Mouse (Mus musculus): ENCODE results near the gene Srrm3.

The Srrm3 gene

DNA sequence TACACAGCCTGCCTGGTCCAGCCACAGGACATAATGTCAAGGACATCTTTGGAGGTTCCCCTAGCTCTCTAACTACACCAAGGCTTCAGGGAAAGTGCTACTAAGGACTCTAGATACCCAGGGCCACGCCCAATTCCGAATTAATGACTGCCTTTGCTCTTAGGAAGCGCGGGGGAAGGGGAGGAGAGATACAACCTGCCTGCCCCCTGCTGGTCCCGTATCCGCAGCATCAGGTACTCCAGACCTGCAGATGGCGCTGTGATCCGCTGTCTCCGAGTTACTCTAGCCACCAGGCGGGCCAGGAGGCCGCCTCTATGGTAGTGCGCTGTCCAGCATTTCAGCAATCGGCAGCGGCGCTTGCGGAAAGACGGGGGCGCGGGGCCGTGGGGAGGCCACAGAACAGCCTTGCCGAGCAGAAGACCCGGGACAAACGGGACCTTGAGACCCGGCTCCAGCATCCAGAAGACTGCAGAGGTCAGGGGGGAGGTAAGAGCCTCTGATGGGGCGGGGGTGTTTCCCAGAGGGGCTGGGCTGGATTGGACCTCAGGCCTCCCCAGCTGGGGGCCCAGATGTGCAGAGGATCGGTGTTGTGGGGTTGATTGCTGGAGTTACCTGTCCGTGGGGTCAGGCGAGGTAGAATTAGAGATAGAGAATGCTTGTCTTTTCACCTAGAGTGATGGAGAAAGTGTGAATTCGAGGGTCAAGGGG lies at the start of gene Srrm3:
Gene Srrm3 (plus strand): TSS at position 336 of the 708 bp plus-strand sequence.
- DNase-seq (ENCODE audit: low read depth) = peak; percentile 90

DNA sequence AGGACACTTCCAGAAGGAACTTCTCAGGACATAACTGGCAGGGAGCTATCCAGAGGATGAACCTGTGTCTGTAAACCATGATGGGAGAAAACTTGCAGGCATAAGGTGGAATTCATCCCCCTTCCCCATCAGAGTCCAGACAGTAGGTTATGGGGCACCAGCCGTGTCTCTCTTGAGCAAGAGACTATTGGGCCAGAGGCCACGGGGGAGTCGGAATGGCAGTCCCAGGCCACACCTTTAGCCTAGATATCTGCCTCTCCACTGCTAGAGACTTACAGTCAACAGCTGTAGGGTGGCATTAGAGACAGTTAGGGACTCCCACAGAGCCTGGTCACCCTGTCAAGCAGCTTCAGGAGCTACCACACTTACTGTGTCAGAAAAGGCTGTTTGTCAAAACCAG lies 44.8 kb upstream of the Srrm3 start:
- no peak for DNase-seq (ENCODE audit: low read depth)

DNA sequence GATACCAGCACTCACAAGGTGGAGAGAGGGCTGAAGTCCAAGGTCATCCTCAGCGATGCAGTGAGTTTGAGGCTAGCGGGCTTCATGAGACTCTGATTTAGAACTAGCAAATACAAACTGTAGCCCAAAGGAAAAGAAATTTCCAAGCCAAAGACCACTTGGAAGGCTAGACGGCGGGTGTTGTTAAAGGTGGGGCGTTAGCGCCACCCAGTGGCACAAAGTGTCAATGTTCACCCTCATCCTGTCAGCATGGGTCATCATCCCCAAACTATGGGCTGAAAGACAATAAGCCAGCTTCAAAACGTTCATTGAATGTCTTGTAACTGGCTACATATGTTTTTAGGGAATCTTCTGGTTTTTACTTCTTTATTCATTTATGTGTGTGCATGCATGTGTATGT lies 43.2 kb upstream of the Srrm3 start:
- DNase-seq (ENCODE audit: low read depth) = peak; percentile 59

DNA sequence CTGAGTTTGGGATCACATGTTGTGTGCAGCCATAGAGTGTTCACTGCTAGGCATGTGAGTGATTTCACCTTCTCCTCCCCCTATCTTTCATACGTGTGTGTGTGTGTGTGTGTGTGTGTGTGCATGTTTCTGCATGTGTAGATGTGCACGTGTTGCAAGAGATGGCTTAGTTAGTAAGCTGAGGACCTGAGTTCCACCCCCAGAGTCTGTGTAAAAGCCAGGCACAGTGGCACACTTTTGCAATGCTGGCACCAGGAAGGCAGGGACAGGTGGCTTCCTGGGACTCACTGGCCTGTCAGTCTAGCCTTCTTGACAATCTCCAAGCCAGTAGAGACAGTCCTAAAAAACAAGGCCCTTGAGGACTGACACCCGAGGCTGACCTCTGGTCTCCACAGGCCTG lies 41.7 kb upstream of the Srrm3 start:
- DNase-seq (ENCODE audit: low read depth) = no peak

DNA sequence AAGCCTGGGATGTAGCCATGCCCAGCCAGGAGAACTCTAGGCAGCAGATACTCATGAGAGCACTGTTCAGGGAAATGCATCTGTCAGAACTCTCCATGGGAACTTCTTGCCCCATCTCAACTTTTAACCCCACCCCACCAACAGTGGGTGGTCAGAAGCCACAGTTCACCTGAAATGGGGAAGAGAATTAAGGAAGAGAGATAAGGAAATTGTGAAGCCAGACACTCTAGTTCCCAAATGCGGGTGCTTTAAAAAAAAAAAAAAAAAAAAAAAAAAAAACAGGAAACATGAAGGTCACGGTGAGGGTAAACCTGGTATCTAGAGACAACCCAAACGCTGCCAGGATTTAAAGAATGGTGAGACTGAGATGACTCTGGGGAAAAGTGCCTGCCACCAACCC lies 34.2 kb upstream of the Srrm3 start:
- DNase-seq (ENCODE audit: low read depth) = no peak

DNA sequence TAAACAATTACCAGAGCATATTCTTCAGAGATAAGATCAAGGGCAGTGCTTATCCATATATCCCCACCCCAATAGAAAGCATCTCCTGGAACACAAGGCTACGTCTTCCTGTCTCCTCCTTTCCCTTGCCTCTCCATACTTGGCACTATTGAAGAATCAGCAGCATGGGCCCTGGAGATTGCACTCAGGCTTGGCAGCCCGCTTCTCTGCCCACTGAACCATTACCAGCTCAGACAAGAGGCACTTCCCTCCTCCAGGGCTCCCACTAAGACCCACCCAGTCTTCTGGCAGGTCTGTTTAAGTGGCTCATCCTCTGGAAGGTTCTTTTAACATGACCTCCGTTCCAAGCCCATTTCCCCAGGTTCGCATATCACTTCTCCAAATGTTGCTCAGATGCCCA lies 30.1 kb upstream of the Srrm3 start:
- no peak for DNase-seq (ENCODE audit: low read depth)

DNA sequence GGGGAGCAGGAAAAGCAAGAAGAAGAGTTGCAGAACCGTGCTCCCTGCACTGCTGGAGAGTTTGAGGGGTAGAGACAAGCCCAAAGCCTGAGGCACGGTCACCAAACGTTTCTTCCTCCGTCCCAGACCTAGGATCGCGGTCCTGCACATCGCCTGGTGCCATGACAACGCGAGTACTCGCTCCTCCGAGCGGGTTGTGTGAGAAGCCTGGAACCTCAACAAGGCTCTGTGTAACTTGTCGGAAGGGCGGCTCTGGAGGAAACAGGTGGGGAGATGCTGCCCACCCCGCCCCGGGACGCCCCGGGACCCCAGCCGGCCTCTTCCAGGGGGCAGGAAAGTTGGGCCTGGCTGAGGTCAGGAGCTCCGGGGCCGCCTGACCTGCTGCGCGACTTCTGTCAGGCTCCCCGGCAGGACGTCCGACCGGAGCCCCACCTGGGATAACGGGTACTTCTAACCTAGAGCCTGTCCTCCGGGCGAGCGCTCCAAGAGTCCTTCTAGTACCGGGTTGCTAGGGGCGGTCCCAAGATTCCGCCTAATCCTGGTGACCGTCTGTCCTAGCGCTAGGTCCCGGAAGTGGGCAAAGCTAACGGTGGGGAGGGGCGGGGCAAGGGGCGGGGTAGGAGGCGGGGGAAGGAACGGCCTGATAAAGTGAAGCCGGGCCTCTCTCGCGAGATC lies 28.8 kb upstream of the Srrm3 start, which contains the start of gene Styxl1:
Gene Styxl1 (minus strand): TSS at position 590 of the 675 bp plus-strand sequence.
- DNase-seq (ENCODE audit: low read depth) = no peak

DNA sequence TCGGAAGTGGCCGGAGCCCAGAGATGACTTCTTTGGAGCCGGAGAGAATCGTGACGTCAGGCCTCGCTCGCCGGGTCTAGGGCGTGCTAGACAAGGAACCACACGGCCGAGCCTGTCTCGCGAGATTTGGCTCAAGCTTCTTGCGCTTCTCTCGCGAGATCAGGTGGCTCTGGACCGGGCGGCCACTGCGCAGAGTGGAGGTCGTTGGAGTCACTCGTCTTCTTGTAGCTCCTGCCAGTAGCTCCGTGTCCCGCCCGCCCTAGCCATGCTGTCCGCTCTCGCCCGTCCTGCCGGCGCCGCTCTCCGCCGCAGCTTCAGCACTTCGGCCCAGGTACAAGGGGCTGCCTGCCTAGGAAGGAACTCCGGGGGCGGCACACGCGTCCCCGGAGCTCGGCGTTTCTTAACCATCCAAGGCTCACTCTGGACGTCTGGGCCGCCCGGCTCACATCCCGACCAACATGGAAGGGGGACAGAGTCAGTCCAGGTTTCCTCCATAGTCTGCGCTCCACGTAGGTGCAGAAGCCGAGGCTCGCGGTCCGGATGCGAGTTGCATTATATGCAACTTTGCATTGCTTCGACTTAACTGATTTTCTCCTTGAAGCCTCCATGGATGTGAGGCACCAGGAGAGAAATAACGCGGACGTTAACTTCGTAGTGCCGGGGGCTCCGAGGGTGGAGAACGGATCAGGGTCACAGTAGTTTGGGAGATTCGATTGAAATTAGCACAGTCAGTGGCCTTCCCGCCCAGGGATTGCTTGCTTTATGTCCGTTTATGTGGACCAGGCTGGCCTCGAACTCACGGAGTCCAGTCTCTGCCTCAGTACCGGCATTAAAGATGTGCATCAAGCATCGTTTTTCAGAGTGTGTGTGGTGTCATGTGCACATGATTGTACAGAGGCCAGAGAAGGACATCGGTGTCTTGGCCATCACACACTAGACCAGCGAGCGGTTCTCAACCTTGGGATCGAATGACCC lies 27.9 kb upstream of the Srrm3 start, which contains the start of gene Mdh2:
Gene Mdh2 (plus strand): TSS at position 10 of the 975 bp plus-strand sequence.
- DNase-seq (ENCODE audit: low read depth) = peak; percentile 100

DNA sequence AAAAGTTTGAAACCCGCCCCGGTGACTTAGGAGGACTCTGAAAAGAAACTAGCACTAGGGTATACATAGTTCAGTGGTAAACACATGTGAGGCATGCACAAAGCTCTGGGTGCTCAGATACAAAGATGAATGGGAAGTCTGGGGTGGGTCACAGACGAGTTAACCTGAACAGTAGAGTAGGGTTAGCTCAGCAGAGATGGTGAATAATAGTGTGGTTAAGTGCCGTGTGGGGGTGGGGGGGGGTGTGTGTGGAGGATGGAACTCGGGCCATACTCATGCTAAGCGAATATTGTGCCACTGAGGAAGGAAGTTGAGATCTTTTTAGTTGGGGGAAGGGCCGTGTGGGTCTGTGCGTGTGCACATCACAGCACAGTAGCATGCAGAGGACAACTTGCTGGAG lies 26.4 kb upstream of the Srrm3 start:
- DNase-seq (ENCODE audit: low read depth) = no peak

DNA sequence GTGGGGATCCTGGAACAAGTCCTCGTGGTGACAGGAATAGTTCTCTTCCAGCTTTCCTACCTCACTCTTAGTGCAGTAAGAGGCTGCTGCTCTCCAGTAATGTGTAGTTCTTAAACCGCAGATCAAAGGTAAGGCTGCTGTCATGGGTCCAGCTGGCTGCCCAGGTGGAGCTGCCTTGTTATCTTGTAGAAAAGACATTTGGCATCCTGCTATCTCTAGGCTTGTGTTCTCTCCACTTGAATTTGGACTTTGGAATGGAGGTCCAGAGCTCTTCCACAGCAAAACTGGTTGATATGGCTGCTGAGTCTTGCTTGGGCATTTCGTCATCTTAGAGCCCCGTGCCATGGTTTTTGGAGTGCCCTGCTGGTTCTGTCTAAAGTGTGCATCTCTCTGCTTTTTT lies 23.8 kb upstream of the Srrm3 start:
- DNase-seq (ENCODE audit: low read depth) = no peak

DNA sequence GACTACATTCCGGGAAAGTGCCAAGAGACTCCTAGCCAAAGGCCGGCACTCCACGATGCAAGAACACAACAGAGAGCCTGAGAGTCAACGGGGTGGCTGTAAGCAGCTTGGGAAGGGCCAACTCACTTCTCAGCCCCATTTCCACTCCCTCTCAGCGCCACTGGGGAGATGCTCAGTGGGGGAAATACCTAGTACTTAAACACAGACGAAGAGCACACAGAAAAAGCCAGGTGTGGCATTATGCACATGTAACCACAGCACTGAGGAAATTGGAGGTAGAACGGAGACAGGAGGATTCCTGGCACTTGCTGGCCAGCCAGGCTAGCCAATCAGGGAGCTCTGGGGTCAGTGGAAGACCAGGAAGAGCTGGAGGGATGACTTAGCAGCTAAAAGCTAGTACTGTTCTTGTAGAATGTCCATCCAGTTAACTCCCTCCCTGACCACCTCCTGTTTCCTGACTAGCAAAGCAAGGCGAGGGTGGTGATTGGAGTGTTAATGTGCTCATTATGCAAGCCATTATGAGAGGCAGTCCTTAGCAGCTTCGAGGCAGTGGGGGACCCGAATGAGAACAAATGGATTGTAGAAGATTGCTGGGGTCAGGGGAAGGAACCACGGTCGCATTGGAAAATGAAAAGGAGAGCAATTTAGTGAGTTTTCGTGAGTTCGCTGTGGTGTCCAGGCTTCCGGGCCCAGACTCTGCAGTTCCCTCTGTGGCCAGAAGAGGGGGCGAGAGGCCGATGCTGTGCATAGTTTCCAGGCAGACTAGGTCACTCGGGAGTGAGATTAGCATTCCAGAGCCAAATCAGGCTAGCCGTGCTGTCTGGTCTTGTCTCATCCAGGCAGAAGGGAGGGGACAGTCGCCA lies 12.5 kb upstream of the Srrm3 start:
- DNase-seq (ENCODE audit: low read depth) = peak; percentile 58

DNA sequence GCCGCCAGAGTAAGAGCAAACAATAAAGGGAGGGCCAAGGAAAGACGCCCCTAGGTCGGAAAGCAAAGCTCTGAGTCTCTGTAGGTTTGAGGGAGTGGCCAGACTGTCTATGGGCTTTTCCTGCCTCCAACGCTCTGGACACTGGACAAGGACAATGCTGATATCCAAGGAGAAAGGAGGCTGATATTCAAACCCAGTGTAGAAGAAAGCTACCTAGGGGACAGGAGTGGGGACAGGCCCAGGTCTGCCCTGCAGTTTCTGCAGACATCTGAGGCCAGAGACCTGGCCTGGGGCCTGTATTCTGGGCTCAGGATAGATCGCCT lies 11.9 kb upstream of the Srrm3 start:
- no peak for DNase-seq (ENCODE audit: low read depth)

DNA sequence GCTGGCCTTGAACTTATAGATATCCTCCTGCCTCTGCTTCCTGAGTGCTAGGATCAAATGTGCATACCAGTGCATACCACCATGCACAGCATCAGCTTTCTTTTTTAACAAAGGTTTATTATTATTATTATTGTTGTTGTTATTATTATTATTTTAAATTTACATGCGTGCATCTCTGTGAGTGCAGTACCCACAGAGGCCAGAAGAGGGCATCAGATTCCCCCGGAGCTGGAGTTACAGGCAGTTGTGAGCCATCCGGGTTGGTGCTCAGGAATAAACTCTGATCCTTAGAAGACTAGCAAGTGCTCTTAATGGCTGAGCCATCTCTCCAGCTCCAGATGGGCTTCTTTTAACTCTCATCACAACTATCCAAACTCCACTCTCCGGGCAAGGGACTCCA lies 6.9 kb upstream of the Srrm3 start:
- no peak for DNase-seq (ENCODE audit: low read depth)

DNA sequence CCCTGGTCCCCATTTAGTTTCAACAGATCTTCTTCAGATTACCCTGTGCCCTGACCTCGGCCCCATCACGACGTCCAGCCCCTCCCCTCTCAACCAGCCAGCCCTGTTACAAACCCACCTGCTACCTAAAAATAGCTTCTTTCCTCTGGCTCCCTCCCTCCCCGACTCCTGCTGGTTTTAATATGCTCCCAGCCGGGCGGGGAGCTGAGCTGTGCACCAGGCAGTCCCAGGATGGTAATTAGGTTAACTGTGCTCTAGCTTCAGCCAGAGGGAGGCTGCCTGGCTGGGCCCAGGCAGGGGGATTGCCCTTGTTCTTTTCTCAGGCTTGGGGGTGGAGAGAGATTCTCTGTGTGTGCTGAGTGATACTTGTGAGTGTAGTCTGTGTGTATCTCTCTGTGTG lies 5.8 kb upstream of the Srrm3 start:
- DNase-seq (ENCODE audit: low read depth) = no peak

DNA sequence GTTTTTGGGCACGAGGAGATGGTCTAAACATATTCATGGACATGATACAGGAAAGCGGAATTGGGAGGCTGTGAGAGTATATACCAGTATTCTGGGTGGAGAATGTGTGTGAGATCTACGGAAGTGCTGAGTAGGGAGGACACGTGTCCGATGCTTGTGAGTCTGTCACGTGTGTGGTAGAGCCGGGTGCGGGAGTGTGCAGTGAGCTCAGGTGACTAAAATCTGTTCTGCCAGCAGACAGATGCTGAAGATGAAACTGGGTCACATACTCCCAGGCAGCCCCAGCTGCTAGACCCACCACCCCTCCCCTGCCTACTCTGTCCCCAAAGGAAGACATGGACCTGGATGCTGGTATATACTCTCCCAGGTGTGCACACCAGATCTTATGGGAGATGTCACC lies 4.0 kb upstream of the Srrm3 start:
- no peak for DNase-seq (ENCODE audit: low read depth)

DNA sequence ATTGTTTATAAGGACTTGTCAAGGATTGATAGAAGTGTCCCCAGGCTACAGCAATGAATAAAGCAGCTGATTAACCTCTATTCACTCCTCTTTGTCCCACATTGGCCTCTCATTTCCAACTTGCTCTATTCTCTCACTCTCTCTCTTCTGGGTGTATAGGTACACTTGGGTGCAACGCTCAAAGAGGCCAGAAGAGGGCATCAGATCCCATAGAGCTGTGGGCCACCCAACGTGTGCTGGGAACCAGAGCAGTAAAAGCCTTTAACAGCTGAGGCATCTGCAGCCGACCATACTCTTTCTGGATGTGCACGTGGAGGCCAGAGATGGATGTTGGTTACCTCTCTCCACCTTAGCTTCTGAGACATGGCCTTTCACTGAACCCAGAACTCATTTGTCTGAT lies 3.6 kb upstream of the Srrm3 start:
- DNase-seq (ENCODE audit: low read depth) = no peak

DNA sequence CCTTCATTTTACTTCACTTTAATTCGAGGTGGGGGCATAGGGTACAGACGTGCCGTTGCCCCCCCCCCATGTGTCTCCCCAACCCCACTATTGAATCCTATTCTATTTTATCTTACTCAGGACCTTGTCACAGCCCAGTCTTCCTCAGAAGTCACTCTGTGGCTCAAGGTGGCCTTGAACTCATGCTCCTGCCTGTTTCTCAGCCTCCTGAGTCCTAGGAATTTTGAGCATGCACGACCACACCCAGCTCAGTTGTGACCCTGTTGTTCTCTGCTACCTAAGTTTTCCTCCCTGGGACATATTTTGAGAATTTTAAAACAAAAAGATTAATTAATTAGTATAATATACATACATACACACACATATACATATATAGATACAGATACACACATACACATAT lies 3.0 kb upstream of the Srrm3 start:
- DNase-seq (ENCODE audit: low read depth) = no peak

DNA sequence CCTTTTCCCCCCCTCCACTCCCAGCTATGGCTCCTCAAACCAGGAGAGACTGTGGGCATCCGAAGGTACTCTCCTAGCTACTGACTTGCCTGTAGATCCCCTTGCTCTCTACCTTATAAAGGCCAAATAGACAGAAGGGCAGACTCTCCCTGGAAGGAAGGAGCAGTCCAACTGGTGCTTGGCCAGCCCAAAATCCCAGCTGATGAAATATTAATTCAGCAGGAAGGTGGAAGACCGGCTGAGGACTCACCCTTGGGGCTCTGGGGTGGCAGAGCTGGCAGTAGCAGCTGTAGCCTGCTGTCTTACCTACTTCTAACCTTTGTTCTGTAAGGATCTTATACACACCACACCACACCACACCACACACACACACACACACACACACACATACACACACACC lies 2.0 kb upstream of the Srrm3 start:
- no peak for DNase-seq (ENCODE audit: low read depth)

DNA sequence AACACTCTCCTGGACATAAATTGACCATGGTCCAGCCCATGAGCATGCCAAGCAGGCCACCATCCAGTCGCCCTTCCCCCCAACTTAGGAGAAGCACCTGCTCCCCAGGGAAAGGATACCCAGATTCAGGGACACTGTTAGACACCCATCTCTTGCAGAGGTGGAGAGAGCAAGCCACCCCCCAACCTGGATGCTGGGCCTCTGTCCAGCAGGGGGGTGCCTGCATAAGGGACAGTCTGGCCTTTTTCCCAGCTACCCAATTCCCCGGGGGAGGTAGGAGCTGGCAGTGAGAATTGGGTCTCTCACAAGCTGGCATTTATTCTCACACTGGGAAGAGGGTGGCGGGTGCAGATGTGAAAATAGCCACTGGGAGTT lies 560 bp downstream of the Srrm3 start:
- DNase-seq (ENCODE audit: low read depth) = no peak

DNA sequence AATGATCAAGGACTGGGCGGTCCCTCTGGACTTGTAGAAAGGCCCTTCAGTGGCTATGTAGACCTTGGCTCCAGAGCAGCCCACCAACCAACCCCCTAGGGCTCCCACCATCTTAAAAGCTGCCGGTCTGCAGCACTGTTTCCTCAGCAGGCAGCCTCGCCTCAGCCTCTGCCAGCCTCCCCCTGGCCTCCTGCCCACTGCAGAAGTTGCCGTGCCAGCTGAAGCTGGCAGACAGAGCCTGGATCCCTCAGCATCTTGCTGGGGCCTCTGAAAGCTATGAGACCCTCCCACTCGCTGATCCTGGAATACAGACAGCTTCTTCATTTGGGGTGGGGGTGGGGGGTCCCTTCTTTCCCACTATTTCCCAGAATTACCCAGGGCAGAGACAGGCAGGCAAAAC lies 6.3 kb downstream of the Srrm3 start:
- DNase-seq (ENCODE audit: low read depth) = no peak

DNA sequence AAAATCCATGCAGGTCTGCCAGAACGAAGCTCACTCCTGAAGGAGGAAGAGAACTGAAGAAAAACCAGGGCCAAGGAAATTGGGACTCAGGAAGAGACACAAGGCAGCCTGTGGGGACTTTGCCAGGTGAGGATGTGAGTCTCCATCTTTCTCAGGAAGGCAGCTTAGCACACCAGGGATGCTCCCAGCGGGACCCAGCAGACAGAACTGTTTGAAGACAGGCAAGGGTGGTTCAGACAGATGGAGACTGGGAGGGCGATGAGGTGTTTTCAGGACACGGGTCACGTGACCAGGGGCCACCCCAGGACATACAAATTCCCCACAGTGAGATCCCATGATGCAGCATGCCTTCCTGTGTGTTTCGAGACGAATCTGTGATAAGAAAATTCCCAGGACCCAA lies 11.8 kb downstream of the Srrm3 start:
- DNase-seq (ENCODE audit: low read depth) = no peak
